Mouse (Mus musculus): Measurements from ENCODE around the gene Ephb1. TPM values are rescaled to one million over a fixed set of nuclear protein-coding genes. Genes with fewer than 3 reads are reported as not detected.

Gene Ephb1
- polyA plus RNA-seq, 1 experiment: 0.84 TPM

DNA sequence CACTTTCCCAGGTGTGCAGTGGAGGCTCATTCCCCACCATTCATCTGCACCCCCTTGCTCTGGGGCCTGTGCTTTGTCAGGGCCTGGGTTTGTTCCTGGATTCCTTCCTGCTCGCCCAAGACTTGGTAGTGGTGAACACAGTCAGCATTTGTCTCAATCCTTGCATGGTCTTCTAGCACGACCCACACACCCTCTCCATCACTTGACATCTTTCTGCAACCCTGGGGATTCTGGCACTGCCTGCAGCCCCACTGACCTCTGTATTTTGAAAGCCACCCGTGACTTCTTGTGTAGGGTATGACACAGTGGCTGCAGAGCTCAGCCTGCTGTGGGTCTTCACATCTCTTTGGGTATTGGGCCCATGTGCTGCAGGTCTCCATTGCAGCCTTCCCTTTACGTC is 435.7 kb downstream of the Ephb1 start:
- DNase-seq (ENCODE audit: low spot score): no peak

DNA sequence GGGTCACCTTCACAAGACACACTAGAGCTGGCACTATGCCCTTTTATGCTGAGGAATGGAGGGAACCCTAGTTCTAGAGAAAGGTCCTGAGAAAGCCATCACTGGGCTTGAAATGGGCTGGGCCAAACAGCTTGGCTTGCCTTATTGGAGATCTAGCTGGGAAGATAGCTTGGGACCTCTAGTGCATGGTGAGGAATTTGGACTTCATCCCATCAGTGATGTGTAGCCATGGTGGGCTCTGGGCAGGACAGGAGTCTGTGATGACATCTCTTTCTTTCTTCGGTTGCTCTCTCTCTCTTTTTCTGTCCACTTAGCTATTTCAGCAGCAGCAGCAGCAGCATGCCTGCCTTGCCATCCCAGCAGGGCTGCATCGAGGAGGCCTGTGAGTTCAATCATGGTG is 439.4 kb downstream of the Ephb1 start:
- DNase-seq (ENCODE audit: low spot score): no peak

DNA sequence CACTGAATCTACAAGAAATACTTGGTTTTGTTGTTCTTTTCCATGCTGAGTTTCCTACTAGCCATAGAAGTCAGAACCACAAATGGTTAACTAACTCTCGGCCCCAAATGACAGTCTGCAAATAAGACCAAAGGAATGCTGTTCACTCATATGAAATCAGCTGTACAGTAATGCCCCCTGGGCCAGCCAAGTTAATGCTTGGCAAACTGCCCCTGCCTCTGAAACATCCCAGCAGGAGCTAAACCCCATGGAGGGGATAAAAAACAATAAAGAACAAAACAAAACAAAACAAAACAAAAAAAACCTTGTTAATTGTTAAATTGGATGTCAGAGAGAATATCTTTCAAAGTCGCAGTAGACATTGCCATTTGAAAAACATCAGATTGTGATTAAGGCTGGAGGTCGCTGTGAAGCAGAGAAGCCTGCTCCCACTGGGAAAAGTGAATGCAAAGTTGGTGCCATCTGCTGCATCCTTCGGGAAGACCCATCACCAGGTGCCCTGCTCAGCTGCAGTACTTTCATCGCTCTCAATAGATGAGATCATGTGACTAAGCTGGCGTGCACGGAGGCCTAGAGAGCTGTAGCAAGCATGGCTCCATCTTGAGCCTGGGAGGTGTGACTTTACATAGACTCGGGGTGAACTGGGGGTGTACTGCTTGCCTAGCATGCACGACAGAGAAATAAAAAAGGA is 443.2 kb downstream of the Ephb1 start:
- no peak for DNase-seq (ENCODE audit: low spot score)

DNA sequence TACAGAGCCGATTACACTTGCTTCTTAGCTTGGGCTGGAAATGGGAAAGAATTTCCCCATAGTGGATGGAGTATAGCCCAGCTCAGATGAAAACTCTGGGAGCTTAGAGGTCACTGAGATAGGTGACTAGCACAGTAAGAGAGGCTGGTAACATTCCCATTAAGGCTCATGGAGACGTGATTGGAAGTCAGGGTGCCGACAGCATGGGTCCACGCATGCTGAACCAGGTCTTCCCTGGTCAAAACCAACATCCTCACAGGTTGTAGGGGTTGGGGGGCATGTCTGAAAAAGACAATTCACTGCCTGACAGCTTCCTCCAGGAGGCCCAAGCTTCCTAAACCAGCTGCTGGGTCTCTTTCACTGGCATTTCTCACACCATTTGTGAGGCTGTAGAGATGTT is 445.0 kb downstream of the Ephb1 start:
- no peak for DNase-seq (ENCODE audit: low spot score)

DNA sequence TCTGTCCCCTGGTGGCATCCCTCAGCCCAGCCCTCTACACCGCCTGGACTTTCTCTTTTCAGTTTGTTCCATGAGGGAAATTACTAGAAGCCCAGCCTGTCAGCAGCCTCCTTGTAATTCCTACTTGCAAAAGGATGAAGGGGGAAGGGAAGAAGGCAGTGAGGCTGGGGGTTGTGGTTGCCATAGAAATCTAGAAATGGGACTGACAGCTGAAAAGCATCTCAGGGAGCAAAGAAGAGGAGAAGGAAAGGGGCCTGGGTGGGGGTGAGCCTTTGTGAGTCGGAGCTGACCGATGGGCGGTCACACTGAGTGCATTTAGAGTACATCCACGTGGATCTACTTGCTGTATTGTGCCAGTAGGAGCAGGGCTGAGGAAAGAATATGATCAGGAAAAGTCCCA is 445.6 kb downstream of the Ephb1 start:
- DNase-seq (ENCODE audit: low spot score): no peak

DNA sequence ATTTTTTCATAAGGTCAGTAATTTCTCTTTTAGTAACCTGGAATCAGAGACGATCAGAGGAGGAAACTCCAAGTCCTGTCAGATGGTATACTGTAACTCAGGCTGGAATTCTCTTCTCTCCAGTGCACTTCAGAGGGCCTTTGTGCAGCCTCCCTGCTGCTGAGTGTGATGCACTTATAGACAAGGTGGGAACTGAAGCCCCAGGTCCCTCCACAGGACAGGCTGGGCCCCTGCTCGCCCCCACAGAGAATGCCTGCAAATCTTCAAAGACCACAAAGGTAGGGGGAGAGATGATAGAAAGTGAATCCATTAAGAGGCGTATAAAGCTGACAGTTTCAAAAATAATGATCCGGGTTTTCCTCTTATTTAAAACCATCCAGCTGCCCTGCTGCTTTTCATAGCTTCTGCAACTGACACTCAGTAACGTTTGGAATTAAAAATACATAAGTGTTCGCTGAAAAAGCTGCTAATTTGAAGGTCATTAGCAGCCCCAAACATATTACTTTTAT is 446.7 kb downstream of the Ephb1 start:
- no peak for DNase-seq (ENCODE audit: low spot score)

DNA sequence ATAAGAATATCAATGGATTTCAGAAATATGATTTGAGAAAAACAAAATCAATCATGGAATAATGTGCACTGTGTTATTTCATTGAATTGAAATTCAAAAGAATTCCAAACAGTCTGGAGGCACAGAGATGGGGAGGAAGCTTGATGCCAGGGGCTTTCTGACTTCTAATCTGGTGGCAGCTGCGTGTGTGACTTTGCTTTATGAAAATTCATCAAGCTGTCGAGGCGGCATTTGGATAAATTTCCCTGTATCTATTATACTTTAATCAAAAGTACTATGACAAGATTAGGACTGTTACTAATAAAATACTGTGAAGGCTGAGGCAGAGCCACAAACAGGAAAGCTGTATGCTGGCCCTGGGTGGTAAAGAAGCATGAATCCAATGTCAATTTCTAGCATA is 451.1 kb downstream of the Ephb1 start:
- no peak for DNase-seq (ENCODE audit: low spot score)

DNA sequence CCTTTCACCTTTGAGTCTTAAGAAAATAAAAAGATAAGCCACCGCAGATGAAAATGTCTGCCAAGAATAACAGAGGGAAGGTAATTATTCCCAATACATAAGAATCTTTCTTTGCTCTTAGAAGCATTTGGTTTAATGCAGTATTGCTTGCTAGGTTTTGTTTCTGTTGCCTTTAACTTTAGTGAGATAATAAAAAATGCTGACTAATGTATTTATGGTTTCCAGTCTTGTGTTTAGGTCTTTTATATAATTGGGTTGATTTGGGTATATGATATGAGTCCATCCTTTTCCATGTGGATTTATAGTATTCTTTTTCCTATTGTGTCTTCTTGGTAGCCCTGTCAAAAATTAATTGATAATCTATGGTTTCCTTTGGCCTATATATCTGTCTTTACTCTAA is 456.6 kb downstream of the Ephb1 start:
- no peak for DNase-seq (ENCODE audit: low spot score)

DNA sequence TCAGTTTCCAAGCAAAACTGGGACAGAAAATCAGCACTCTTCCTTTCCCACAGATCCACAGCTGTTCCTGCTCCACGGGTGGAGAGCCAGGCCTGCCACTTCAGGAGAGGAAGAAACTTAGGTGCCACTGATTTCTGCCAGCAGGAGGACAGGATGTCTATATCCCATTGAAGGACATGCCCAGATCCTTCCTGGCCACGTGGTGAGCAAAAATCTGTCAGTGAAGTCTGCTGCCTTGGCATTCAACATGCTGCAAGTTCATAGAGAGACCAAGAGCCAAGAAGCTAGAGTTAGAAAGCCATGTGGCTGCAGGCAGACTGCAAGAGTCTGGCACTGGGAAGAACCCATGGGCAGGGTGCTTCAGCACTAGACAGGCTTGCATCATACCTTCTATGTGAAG is 471.2 kb downstream of the Ephb1 start:
- no peak for DNase-seq (ENCODE audit: low spot score)

DNA sequence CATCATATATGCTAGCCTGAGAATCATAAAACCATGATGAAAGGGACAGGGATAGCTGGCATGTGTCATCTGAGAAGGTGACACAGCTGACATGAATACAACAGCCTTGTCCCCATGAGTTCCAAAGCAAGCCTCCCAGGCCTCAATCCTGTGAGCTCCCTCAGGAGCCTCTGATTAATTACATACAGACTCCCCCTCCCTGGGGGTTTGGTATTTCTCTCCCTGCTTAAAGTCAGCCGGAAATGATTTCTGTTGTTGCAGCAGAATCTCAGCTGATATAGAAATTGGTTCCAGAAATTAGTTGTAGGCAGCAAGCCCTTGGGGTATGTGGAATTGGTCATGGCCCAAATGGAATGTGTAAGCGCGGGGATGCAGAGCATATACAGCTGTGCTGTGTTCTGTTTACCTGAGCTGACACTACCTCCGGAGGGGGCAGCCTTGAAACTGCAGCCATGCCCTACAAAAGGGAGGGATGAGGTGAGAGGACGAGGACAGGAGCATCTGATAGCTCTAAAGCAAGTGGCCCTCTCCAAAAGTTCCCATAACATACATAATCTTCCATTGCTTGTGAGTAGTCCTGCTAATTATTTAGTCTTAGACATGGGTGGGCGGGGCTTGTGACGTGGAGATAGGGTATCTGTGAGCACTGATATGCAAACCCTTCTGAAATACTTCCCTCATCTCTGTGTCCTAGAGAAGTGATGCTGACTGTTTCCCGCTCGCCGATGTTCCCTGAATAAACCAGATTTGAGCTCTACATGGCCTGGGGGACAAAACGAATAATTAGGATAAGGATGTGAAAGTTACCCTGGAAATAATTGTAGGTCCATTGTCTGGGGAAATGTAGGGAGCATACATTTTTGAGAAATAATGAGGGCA is 477.1 kb downstream of the Ephb1 start:
- DNase-seq (ENCODE audit: low spot score): no peak

DNA sequence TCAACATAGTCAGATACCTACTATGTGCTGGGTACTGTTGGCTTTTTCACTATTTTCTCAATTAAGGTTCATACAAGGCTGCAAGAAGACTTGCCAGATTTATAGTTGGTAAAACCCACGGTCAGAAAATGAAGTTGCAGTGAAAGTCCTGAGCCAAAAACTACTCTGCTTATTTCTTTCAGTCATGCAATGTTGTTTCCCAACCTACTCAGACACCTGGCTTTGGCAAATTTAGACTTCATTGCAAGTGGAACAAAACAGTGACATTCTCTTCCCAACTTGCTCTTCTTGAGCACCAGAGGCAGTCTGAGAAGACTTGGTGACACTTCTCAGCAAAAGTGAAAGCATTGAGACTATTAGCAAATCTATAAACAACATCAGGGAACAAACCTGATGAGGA is 479.2 kb downstream of the Ephb1 start:
- DNase-seq (ENCODE audit: low spot score): no peak

Other genes with a start within 250 kb of the Ephb1 start
- 0.15 and 0.21 TPM in 2 replicates for gene Ky, start 151.1 kb upstream of the Ephb1 start, polyA plus RNA-seq (2012; rRNA removed)